Mouse (Mus musculus): Measurements from ENCODE around the gene Wdr12.

- TF ChIP-seq CTCF (conservative IDR thresholded peaks at IDR 0.05; ENCODE audit: low read length) (no peak), NANOG (IDR thresholded peaks at IDR 0.05; ENCODE audit: borderline replicate concordance, low read length) (no peak), POU5F1 (IDR thresholded peaks at IDR 0.05; ENCODE audit: borderline replicate concordance, low read length) (no peak)
Measured at GRCm38 (mm10) chr1:60097277-60098023, 995 bp downstream of the Wdr12 start.
